Mouse (Mus musculus): ENCODE data around the gene Ephb1.

Gene Ephb1

DNA sequence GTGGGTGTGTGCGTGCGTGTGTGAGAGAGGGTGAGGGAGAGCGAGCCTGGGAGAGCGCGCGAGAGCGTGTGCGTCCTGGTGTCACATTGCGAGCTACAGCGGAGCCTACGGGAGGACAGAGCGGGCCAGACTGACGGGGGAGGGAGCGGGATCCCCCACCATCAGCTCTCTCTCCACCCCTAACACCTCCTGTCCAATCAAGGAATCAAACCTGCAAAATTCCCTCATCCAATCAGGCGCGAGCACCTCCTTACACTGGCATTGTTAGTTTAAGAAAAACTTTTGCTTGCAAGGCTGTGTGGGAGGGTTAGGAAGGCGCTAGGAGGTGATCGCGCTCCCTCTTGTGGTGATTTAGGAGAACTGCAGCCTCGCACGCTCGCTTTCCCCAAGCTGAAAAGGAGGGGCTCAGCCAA is at the start of gene Ephb1:
TSS of gene Ephb1 (minus strand) at position 133 of the 413 bp plus-strand sequence.
- DNase-seq (ENCODE audit: extremely low spot score, low read depth, low spot score), result peak; percentile 79

DNA sequence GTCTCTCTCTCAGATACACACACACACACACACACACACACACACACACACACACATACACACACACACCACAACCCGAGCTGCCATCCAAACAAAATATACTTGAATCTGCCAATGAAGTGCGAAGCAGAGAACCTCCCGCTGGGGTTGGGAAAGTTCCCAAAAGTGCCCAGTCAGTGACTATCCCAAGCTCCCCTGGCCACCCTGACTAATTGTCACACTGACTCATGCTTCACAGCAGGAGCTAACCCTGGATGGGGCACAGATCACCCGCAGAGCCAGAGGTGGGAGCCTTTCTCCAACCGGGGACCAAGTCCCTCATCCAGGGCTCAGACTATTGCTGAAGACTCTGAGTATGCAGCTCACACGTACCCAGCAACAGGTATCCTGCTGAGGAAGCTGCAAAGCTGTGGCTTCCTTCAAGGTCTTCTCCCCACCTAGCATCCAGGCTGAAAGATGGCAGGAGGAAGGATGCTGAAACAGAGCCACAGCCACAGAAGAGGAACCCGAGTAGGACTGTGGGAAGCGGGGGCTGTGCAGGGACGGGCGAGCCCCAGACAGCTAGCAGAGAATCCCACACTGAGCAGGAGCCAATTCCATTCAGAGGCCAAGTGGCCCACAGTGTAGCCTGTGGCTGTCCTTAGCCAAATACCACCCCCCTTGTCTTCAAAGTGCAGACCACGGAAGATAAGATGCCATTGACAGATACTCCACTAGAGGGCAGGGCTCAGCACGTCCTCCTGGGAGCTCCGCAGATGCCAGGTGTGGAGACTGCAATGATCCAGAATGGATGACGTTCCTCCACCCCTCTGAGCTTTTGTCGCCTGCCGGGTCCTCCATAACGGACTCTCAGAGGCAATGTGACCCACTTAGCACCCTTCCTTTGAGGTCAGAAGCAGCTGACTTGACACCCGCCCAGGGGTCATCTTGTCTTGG is 48.9 kb upstream of the Ephb1 start:
- DNase-seq (ENCODE audit: extremely low spot score, low read depth, low spot score), result no peak

- DNase-seq (ENCODE audit: extremely low spot score, low read depth, low spot score), result no peak
Observed at GRCm38 (mm10) chr9:102402671-102403070, 48.2 kb upstream of the Ephb1 start.

DNA sequence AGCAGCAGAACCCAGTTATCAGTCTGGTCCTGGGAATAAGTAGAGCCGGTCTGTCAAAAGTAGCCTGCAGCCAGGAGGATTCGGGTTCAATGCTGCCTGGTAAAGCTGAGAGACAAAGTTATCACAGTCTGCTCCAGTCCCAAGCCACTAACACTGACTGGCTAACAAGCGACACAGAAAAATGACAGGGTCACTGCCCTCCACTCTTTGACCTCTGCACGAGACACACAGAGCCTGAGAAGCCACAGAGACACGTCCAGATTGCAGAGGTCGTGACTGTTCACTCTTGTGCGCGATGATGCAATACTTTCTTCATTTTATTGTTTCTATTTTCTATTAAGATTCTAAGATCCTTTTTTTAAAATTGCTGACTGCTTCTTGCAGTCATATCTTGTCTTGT is 33.8 kb upstream of the Ephb1 start:
- DNase-seq (ENCODE audit: extremely low spot score, low read depth, low spot score), result no peak

GRCm38 (mm10) chr9:102386816-102387215 is 32.3 kb upstream of the Ephb1 start:
- DNase-seq (ENCODE audit: extremely low spot score, low read depth, low spot score), result no peak

- no peak for DNase-seq (ENCODE audit: extremely low spot score, low read depth, low spot score)
Observed at GRCm38 (mm10) chr9:102380235-102380634, 25.7 kb upstream of the Ephb1 start.

DNA sequence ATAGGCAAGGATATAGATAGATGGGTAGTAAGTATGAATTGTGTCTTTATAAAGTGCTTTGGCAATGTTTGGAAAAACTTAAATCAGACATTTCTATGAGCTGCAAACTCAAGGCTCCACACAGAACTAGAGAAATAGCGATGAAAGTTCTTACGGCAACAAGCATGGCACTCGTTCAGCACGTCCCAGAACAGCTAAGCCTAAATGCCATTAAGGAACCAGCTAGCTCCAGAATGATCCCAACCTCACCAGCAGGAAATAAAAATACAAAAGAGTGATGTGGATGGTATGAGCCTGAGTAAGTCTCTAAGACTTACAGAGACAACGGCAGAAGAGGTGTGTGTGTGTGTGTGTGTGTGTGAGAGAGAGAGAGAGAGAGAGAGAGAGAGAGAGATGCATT is 20.2 kb upstream of the Ephb1 start:
- DNase-seq (ENCODE audit: extremely low spot score, low read depth, low spot score), result no peak

DNA sequence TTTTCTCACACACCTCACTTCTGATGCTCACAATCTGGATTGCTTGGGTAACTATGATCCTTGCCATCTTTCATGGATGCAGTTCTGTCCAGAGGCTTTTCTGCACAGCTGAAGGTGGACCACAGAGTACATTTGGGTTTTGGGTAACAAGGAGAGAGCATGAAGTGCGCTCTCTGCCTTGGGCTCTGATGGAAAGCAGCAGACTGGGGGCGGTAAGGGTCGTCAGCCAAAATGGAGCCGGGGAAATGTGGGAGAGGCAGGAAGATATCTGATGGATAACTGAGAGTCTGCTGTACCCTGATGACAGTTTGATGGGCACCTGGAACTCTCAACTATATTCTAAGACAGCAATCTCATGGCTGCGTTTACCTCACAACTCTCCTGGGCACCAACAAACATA is 19.4 kb upstream of the Ephb1 start:
- DNase-seq (ENCODE audit: extremely low spot score, low read depth, low spot score), result no peak

GRCm38 (mm10) chr9:102371936-102372335 is 17.4 kb upstream of the Ephb1 start:
- no peak for DNase-seq (ENCODE audit: extremely low spot score, low read depth, low spot score)

DNA sequence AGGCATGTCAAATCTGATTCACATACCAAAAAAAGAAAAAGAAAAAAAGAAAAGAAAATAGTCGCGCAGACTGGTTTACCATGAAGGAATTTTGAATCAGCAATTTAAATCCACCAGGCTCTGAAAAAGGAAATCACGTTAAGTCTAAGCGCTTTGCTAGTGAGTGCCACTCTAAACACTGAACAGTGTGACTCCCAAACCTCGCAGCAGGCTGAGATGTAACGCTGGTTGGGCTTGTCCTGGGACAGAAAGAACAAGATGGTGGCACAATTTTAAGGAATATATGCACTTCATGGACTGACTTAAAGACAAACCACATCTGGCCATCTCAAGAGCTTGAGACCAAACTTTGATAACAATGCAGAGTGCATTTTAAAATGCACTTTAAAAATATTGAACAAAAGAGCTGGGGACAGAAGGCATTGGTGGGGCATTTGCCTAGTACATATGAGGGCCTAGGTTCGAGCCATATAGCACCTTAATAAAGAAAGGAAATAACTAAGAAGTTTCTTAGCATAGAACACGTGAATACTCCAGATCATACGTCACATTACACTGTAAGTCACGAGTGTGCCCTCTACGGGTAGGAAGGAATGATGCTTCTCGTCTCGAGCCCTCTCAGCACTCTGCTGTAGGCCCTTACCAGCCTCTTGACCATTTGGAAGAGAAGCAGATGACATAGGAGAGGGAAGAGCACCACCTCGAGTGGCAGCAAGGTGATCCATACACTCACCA is 16.7 kb upstream of the Ephb1 start:
- DNase-seq (ENCODE audit: extremely low spot score, low read depth, low spot score), result no peak

DNA sequence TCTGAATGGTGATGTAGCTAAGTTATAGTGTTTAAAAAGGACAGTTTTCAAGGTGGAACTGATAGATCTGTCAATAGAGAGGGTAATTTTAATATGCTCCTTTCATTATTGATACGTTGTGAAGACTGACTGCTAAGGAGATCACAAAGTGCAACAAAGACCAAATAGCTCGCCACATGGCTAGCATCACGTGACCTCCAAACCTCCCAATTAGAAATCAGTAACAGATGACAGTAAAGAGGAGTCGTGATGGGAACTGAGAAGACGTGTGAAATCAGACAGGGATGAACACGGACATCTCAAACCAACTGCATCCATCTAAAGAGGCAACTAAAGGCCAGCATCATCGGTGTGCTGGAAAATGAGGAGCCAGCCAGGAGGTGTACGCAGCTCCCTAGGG is 15.6 kb upstream of the Ephb1 start:
- DNase-seq (ENCODE audit: extremely low spot score, low read depth, low spot score), result no peak

- no peak for DNase-seq (ENCODE audit: extremely low spot score, low read depth, low spot score)
Observed at GRCm38 (mm10) chr9:102369141-102369540, 14.6 kb upstream of the Ephb1 start.

GRCm38 (mm10) chr9:102367796-102368195 is 13.3 kb upstream of the Ephb1 start:
- DNase-seq (ENCODE audit: extremely low spot score, low read depth, low spot score), result no peak

DNA sequence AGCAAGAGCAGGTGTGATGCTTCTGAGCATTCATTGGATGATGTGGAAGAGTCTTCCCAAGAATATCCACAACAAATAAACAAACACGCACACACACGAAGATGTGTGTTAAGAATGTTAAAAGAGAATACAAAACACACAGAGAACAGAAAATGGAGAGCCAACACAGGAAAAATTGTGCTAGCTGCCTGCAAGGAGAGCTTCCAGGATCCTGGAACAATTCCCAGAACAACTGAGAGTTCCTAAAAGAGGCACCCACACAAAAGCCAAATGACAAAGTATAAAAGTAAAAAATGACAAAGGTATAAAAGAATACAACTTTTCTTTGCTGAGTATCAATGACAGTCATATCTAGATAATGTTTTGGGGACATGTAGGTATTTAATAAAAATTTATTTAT is 11.0 kb upstream of the Ephb1 start:
- no peak for DNase-seq (ENCODE audit: extremely low spot score, low read depth, low spot score)

- DNase-seq (ENCODE audit: extremely low spot score, low read depth, low spot score), result no peak
Observed at GRCm38 (mm10) chr9:102359311-102359710, 4.8 kb upstream of the Ephb1 start.

GRCm38 (mm10) chr9:102358711-102359110 is 4.2 kb upstream of the Ephb1 start:
- DNase-seq (ENCODE audit: extremely low spot score, low read depth, low spot score), result no peak

DNA sequence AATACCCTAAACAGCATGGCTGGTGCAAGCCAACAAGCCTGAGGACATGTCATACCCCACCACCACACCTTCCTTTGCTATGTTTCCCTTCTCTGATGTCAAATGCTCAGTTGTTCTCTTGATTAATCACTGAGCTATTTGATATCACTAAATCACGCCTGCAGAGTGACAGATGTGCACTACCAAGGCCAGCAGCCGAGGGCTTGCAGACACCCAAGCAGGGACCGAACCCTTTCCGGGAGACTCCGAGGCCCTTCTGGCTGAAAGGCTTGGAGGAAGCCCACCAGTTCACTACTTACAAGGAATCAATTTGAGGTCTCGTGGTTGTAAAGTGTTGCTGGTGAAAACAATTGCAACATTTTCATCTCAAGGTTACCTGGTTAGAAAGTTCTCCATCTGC is 3.5 kb upstream of the Ephb1 start:
- DNase-seq (ENCODE audit: extremely low spot score, low read depth, low spot score), result no peak

DNA sequence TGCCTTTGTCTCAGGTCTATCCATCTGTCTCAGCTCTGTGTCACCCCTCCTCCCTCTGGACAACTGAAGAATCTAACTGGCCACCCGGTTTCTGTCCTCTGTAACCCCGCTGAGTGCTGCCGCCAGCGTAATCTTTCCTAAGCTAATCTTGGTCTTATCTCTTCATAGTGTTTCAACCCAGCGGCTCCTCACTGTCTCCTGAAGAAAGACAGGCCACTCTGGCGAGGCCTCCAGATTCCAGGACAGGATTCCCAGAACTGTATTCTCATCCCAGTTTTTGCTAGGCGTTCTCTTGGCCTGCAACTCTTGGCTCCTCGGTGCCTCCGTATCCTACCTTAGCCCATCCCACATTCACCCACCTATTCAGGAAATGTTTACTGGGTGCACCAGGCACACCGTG is 2.0 kb upstream of the Ephb1 start:
- DNase-seq (ENCODE audit: extremely low spot score, low read depth, low spot score), result no peak

DNA sequence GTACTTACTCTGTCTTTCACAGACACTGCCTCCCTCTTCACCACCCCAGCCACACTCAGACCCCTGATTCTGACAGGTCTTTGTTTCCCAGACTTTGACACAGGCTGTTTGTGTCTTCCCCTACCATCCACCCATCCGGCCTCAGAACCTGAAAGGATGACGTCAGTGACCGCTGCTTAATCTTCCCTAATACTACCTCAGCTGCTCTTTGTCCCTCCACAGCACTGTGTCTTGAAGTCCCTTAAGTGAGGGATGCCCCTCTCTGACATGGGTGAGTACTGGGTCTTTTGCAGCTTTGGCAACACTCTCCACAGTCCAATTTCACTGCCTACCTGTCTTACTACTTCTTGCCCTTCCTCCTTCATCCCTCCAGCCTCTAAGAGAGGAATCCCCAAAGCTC is 1.2 kb upstream of the Ephb1 start:
- DNase-seq (ENCODE audit: extremely low spot score, low read depth, low spot score), result no peak

DNA sequence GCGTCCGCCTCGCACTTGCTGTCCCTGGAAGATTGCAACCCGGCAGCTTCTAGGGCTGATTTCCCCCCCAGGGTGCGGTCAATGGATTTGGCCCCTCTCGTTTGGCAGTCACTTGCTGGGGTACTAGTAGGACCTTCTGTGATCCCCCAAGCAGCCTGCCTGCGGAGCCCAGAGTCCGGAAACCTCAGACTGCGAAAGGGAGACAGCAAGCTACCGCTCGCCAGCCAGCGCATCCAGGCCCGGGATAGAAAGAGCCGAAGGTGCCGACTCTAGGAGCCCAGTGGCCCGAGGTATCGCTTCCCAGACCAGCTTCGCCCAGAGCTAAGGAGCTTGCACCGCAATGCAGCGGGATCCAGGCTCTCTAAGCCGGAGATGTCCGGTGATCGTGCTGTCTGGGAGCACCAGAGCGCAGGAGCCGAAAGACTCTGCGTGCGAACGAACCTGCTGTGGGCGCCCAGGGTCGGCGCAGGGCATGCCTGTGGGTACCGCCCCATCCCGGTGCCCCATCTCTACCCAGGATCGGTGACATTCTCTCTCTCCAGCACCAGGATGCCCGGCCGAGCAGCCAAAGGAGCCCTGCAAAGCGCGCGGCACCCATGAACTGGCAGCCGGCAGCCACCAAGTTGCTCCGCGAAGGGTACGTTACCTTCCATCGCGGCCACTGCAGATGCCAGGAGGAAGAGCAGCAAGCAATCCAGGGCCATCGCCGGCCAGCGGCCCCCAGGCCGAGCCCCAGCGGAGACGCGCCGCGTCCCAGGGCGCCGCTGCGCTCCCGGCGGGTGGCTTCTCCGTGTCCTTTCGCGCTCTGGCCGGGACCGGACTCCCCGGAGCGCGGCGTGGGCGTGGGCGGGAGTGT is 629 bp downstream of the Ephb1 start:
- no peak for DNase-seq (ENCODE audit: extremely low spot score, low read depth, low spot score)

- DNase-seq (ENCODE audit: extremely low spot score, low read depth, low spot score), result no peak
Observed at GRCm38 (mm10) chr9:102353056-102353635, 1.3 kb downstream of the Ephb1 start.

Measured in hindlimb bud, embryonic 11.5 days (tissue).